Mouse (Mus musculus) MN1 (cell line): ENCODE data around the gene Csnk1d.
A peak's percentile ranks its signal among the peaks of the same experiment; 100 is the strongest.

ENCODE experiments used
- DNase-seq: peaks from one replicate; pipeline ENCODE4 v3.0.0-alpha.2; 2016; ENCODE audit warnings: low spot score

Gene Csnk1d

GRCm38 (mm10) chr11:120984448-120985330 is 6.4 kb downstream of the Csnk1d start:
- no peak for DNase-seq

GRCm38 (mm10) chr11:120982459-120982858 is 8.7 kb downstream of the Csnk1d start:
- no peak for DNase-seq

- DNase-seq = no peak
These were observed 9.5 kb downstream of the Csnk1d start for GRCm38 (mm10) chr11:120981661-120982060.

GRCm38 (mm10) chr11:120980427-120981035 is 10.6 kb downstream of the Csnk1d start:
- DNase-seq = peak; percentile 58

- DNase-seq = no peak
These were observed 11.3 kb downstream of the Csnk1d start for GRCm38 (mm10) chr11:120979711-120980426.

- peak; percentile 56 for DNase-seq
These were observed 17.8 kb downstream of the Csnk1d start for GRCm38 (mm10) chr11:120973318-120973717.

GRCm38 (mm10) chr11:120971237-120971636 is 19.9 kb downstream of the Csnk1d start:
- no peak for DNase-seq

GRCm38 (mm10) chr11:120969742-120970141 is 21.4 kb downstream of the Csnk1d start:
- no peak for DNase-seq

- DNase-seq = no peak
These were observed 25.5 kb downstream of the Csnk1d start for GRCm38 (mm10) chr11:120965587-120965986.

GRCm38 (mm10) chr11:120964195-120965157 is 26.7 kb downstream of the Csnk1d start:
- DNase-seq = no peak

- no peak for DNase-seq
These were observed 28.2 kb downstream of the Csnk1d start for GRCm38 (mm10) chr11:120962909-120963308.

GRCm38 (mm10) chr11:120962050-120962771 is 28.9 kb downstream of the Csnk1d start:
- DNase-seq = no peak

- DNase-seq = no peak
These were observed 29.5 kb downstream of the Csnk1d start for GRCm38 (mm10) chr11:120961594-120961993.

GRCm38 (mm10) chr11:120960248-120960647 is 30.9 kb downstream of the Csnk1d start:
- no peak for DNase-seq

GRCm38 (mm10) chr11:120959564-120959963 is 31.6 kb downstream of the Csnk1d start:
- DNase-seq = no peak

- no peak for DNase-seq
These were observed 32.1 kb downstream of the Csnk1d start for GRCm38 (mm10) chr11:120959066-120959465.

- no peak for DNase-seq
These were observed 33.3 kb downstream of the Csnk1d start for GRCm38 (mm10) chr11:120957731-120958257.

GRCm38 (mm10) chr11:120957052-120957451 is 34.1 kb downstream of the Csnk1d start:
- DNase-seq = no peak

- no peak for DNase-seq
These were observed 35.4 kb downstream of the Csnk1d start for GRCm38 (mm10) chr11:120955701-120956100.

GRCm38 (mm10) chr11:120954936-120955335 is 36.2 kb downstream of the Csnk1d start:
- no peak for DNase-seq
